Mouse (Mus musculus): ENCODE data around the gene Dcp1b. TPM values are rescaled to one million over a fixed set of nuclear protein-coding genes. Genes with fewer than 3 reads are reported as not detected.

The Dcp1b gene
- polyA plus RNA-seq, 1 experiment from 2014 or later = 11.1 TPM

DNA sequence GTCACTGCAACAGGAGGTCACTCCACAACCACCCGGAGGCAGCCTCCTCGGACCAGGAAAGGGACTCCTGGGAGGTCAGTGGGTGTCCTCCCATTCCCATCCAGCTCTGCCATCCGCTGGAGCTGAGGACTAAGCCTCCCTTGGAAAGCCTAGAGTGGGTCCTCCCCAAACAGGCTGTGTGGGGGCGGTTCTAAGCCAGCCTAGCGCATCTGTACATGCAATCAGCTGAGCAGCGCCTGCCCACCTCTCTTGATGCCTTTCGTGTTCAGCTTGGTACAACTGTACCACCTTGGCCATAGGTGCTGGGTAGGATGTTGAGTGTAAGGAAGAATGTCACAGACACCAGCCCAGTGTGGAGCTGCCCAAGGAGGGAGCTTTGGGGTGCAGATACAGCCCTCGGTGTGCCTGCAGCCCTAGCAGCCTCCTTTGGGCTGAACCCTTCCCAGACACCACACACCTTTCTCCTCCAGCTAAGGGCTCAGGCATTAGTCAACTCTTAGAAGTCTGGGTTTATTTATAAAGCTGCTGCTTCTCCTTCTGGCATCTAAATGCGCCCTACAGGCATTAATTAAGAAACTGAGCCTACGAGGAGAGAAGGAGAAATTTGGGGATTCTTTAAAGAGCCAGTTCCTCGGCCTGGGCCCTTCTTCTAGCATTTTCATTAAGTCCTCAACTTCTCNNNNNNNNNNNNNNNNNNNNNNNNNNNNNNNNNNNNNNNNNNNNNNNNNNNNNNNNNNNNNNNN is 54.0 kb downstream of the Dcp1b start:
- no peak overlapping the region for H3K27ac ChIP-seq (ENCODE audit: low read depth)
- no peak overlapping the region for H3K9ac ChIP-seq (ENCODE audit: low read length)
- no peak overlapping the region for H3K4me2 ChIP-seq (ENCODE audit: low read length)
- no peaks in the 10 kb centered on the region for H3K27me3 ChIP-seq (replicated peaks; ENCODE audit: control insufficient read depth, insufficient read depth, low read length)
- DNase-seq (ENCODE audit: low spot score) (no peak), ATAC-seq (replicated peaks; ENCODE audit: low FRiP score, low TSS enrichment, low read depth) (no peak)
- H3K36me3 ChIP-seq (ENCODE audit: control insufficient read depth, insufficient read depth, low read length) = no peaks in the 10 kb centered on the region
- H3K4me1 ChIP-seq (replicated peaks; ENCODE audit: control insufficient read depth, insufficient read depth, low read length) = 0 out of 2 replicates have a peak, but pooled peaks cover 2% of the 10 kb centered on the region
- 81% methylated on average over 11 of the region's 11 CpGs for WGBS
- no peaks in the 10 kb centered on the region for H3K9me3 ChIP-seq (ENCODE audit: control insufficient read depth, low read length)
- no peak overlapping the region for H3K4me3 ChIP-seq (ENCODE audit: low read depth, low read length)

DNA sequence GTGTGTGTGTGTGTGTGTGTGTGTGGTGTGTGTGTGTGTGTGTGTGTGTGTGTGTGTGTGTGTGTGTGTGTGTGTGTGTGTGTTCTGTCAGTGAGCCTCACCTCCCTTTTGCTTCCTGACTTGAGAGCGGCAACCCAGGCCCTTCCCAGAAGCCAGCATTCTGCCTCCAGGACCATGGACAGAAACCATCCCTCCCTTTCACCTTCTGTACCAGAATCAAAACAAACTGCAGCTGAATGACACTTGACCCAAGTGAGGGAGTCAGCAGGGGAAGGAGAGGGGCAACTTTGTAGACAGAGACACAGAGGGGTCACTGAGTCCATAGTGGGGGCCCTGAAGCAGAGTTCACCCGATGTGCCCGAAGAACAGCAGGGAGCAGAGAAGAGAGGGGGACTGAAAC is 58.0 kb downstream of the Dcp1b start:
- Histone ChIP-seq H3K36me3 (ENCODE audit: control insufficient read depth, insufficient read depth, low read length) (no peaks in the 10 kb centered on the region), H3K4me1 (replicated peaks; ENCODE audit: control insufficient read depth, insufficient read depth, low read length) (no peaks in the 10 kb centered on the region), H3K27me3 (replicated peaks; ENCODE audit: control insufficient read depth, insufficient read depth, low read length) (no peaks in the 10 kb centered on the region), H3K9ac (ENCODE audit: low read length) (no peak overlapping the region), H3K4me3 (ENCODE audit: low read depth, low read length) (no peak overlapping the region), H3K4me2 (ENCODE audit: low read length) (no peak overlapping the region), H3K27ac (ENCODE audit: low read depth) (no peak overlapping the region), H3K9me3 (ENCODE audit: control insufficient read depth, low read length) (no peaks in the 10 kb centered on the region)
- WGBS = 26% methylated on average over 3 of the region's 3 CpGs
- DNase-seq (ENCODE audit: low spot score) (peak; percentile 72), ATAC-seq (replicated peaks; ENCODE audit: low FRiP score, low TSS enrichment, low read depth) (no peak)

DNA sequence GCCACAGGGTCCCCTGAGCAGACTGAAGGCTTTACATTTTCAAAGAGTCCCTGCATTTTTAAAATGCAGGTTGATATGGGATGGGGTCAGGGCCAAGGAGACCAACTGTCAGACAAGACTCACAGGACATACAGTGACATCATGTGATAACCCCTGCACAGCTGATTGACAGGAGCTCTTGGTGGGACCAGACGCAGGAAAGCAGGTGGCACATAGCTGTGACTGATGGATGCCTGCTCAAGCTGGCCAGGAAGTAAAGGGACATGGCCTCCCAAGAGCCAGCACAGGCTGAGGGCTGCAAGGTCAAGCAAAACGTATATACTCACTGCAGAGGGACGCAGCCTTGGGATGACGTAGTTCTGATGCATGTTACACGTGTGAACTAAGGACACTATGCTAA is 60.4 kb downstream of the Dcp1b start:
- no peak overlapping the region for H3K27ac ChIP-seq (ENCODE audit: low read depth)
- DNase-seq (ENCODE audit: low spot score) (peak; percentile 40), ATAC-seq (replicated peaks; ENCODE audit: low FRiP score, low TSS enrichment, low read depth) (no peak)

DNA sequence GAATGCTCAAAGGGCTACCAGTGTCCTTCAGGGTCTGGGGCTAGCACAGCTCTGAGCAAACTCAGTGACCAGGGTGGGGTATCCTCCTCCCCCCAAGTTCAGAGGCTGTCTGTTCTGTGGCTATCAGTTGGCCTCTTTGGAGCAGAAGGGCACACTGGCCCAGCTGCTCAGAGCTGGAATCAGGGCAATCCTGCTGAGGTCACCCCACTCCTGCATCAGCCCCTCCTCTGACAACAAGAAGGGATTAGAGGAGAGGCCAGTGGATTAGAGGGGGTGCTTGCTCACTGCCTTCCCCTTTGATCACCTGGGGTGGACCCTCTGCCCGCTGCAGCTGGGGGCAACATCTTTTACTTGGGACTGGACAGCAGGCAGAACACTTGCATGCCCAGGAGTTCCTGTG is 61.2 kb downstream of the Dcp1b start, which contains the start of gene Cacna2d4:
Cacna2d4 (plus strand) TSS at position 286 of the 400 bp plus-strand sequence.
- Histone ChIP-seq H3K27ac (ENCODE audit: low read depth) (no peak within 1 kb of the TSS), H3K4me1 (replicated peaks; ENCODE audit: control insufficient read depth, insufficient read depth, low read length) (no peaks in the 10 kb centered on the region), H3K4me2 (ENCODE audit: low read length) (no peak within 1 kb of the TSS), H3K27me3 (replicated peaks; ENCODE audit: control insufficient read depth, insufficient read depth, low read length) (no peaks in the 10 kb centered on the region), H3K4me3 (ENCODE audit: low read depth, low read length) (no peak within 1 kb of the TSS), H3K9me3 (ENCODE audit: control insufficient read depth, low read length) (no peaks in the 10 kb centered on the region), H3K9ac (ENCODE audit: low read length) (no peak within 1 kb of the TSS), H3K36me3 (ENCODE audit: control insufficient read depth, insufficient read depth, low read length) (no peaks in the 10 kb centered on the region)
- WGBS = 50% methylated on average over 1 of the region's 1 CpGs
- DNase-seq (ENCODE audit: low spot score) (peak; percentile 21), ATAC-seq (replicated peaks; ENCODE audit: low FRiP score, low TSS enrichment, low read depth) (no peak)

More for the DNA sequence above, 60.4 kb downstream of the Dcp1b start:
- 77% methylated on average over 5 of the region's 5 CpGs for WGBS
- no peak overlapping the region for H3K4me3 ChIP-seq (ENCODE audit: low read depth, low read length)
- no peaks in the 10 kb centered on the region for H3K36me3 ChIP-seq (ENCODE audit: control insufficient read depth, insufficient read depth, low read length)
- H3K9ac ChIP-seq (ENCODE audit: low read length) = no peak overlapping the region
- H3K4me2 ChIP-seq (ENCODE audit: low read length) = no peak overlapping the region
- no peaks in the 10 kb centered on the region for H3K4me1 ChIP-seq (replicated peaks; ENCODE audit: control insufficient read depth, insufficient read depth, low read length)
- H3K27me3 ChIP-seq (replicated peaks; ENCODE audit: control insufficient read depth, insufficient read depth, low read length) = no peaks in the 10 kb centered on the region
- no peaks in the 10 kb centered on the region for H3K9me3 ChIP-seq (ENCODE audit: control insufficient read depth, low read length)

DNA sequence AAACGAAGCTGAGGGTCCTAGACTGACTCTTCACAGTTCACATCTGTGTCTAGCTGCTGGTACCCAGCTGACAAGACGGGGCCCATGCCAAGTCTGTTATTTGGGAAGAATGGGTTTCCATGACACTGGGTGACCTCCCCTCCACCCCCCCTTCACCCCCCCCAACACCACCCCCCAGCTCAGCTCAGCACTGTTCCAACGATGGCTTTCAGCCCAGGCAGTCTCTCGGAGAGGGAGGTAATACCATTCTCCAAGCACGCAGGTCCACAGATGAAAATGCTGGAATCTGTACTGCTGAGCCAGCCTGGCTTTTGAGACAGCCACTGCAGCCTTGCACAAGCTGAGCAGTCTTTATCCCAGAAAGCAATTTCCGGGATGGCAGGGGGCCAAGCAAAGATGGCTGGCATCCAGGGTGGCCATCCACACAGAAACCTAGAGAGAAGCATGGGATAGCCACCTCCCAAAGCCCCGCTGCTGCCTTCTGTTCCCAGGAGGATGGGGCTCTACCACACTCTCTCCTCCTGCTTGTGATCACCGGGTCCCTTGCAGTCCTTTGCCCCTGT is 62.5 kb downstream of the Dcp1b start:
- no peaks in the 10 kb centered on the region for H3K4me1 ChIP-seq (replicated peaks; ENCODE audit: control insufficient read depth, insufficient read depth, low read length)
- no peaks in the 10 kb centered on the region for H3K27me3 ChIP-seq (replicated peaks; ENCODE audit: control insufficient read depth, insufficient read depth, low read length)
- H3K4me3 ChIP-seq (ENCODE audit: low read depth, low read length) = no peak overlapping the region
- 65% methylated on average over 8 of the region's 8 CpGs for WGBS
- H3K36me3 ChIP-seq (ENCODE audit: control insufficient read depth, insufficient read depth, low read length) = no peaks in the 10 kb centered on the region
- ATAC-seq (replicated peaks; ENCODE audit: low FRiP score, low TSS enrichment, low read depth) = no peak
- H3K4me2 ChIP-seq (ENCODE audit: low read length) = no peak overlapping the region
- H3K9ac ChIP-seq (ENCODE audit: low read length) = no peak overlapping the region
- no peaks in the 10 kb centered on the region for H3K9me3 ChIP-seq (ENCODE audit: control insufficient read depth, low read length)
- DNase-seq (ENCODE audit: low spot score) = no peak
- no peak overlapping the region for H3K27ac ChIP-seq (ENCODE audit: low read depth)

DNA sequence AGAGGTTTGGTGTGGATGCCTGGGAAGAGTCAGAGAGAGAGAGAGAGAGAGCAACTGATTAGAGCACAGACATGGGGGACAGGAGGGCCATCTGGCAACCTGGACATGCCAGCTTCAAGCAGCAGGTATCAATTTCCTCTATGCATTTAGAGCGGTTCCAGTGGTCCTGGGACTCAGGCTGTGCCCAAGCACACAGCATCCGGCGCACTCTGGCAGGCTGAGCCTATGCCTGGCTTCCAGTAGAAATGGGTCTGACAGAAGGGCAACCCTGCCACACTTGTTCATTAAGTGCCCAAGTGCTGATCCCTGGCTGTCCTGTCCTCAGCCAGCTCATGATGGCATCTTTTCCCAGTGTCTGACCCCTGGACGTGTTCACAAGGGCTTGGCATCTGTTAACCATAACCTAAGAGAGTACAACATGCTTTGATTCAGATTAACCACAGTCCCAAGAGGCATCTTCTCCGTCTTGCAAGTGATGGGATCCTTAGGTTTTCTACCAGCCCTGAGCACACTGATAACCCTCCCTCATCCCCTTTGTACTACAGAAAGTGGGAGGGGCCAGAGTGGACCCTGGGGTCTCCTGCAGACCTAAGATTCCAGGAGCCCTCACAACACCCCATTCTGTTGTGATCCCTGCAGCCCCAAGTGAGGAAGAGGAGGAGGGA is 64.4 kb downstream of the Dcp1b start:
- H3K9ac ChIP-seq (ENCODE audit: low read length) = no peak overlapping the region
- H3K27ac ChIP-seq (ENCODE audit: low read depth) = no peak overlapping the region
- no peak overlapping the region for H3K4me2 ChIP-seq (ENCODE audit: low read length)
- 73% methylated on average over 5 of the region's 5 CpGs for WGBS
- H3K36me3 ChIP-seq (ENCODE audit: control insufficient read depth, insufficient read depth, low read length) = no peaks in the 10 kb centered on the region
- H3K4me1 ChIP-seq (replicated peaks; ENCODE audit: control insufficient read depth, insufficient read depth, low read length) = no peaks in the 10 kb centered on the region
- no peaks in the 10 kb centered on the region for H3K9me3 ChIP-seq (ENCODE audit: control insufficient read depth, low read length)
- DNase-seq (ENCODE audit: low spot score) = peak; percentile 35
- H3K4me3 ChIP-seq (ENCODE audit: low read depth, low read length) = no peak overlapping the region
- no peak for ATAC-seq (replicated peaks; ENCODE audit: low FRiP score, low TSS enrichment, low read depth)
- no peaks in the 10 kb centered on the region for H3K27me3 ChIP-seq (replicated peaks; ENCODE audit: control insufficient read depth, insufficient read depth, low read length)

DNA sequence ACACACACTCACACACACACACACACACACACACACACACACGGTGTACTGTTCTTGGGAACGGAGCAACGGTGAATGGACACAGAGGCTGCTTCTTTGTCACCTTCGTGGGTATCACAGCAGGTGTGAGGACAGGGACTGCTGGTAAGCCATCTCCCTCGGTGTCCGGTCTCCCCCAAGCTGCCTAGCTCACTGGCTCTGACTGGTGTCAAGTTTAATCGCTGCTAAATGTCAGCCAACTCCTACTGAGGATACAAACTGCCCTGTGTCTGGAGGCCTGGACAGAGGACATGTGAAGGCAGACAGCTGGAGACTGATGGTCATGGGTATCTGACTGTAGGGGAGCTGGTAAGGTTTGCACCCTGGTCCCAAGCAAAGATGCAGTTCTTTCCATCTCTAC is 65.2 kb downstream of the Dcp1b start:
- ATAC-seq (replicated peaks; ENCODE audit: low FRiP score, low TSS enrichment, low read depth) (no peak), DNase-seq (ENCODE audit: low spot score) (peak; percentile 16)
- Histone ChIP-seq H3K9me3 (ENCODE audit: control insufficient read depth, low read length) (no peaks in the 10 kb centered on the region), H3K36me3 (ENCODE audit: control insufficient read depth, insufficient read depth, low read length) (no peaks in the 10 kb centered on the region), H3K9ac (ENCODE audit: low read length) (no peak overlapping the region), H3K4me2 (ENCODE audit: low read length) (no peak overlapping the region), H3K4me3 (ENCODE audit: low read depth, low read length) (no peak overlapping the region), H3K27ac (ENCODE audit: low read depth) (no peak overlapping the region), H3K27me3 (replicated peaks; ENCODE audit: control insufficient read depth, insufficient read depth, low read length) (no peaks in the 10 kb centered on the region), H3K4me1 (replicated peaks; ENCODE audit: control insufficient read depth, insufficient read depth, low read length) (no peaks in the 10 kb centered on the region)
- 62% methylated on average over 7 of the region's 7 CpGs for WGBS

DNA sequence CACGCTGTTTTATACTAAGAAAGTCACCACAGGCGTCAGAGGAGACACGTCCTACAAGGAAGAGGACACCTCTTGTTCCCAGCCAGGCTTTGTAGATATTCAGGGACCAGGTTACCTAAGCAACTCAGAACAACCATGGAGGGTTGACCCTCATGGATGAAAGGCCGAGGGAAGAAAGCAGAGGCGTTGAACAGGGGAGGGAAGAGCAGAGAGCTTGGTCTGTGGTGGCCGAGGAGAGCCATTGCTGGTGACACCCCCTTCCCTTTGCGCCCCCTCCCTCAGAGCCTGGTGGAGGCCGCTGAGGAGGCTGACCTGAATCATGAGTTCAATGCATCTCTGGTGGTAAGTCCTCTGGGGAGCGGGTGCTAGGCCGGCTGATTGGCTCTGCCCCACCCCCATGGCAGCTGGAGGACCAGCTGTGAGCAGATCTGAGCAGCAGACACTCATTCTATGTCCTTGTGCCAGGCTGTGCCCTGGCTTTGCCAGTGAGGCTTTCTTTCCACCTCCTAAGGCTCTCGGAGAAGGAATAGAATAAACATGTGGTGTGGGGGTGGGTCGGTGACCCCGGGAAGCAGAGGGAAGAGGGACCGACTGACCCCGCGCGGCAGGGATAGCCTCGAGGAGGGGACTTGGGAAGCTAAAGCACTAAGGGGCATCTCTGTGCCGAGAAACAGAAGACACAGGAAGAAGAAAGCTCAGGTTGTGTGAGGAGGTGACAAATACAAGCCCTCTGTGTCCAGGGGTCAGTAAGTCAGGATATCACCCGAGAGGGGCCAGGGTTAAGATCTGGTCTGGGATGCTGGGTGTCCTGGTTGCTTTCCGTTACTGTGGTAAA is 66.0 kb downstream of the Dcp1b start:
- DNase-seq (ENCODE audit: low spot score) (no peak), ATAC-seq (replicated peaks; ENCODE audit: low FRiP score, low TSS enrichment, low read depth) (no peak)
- Histone ChIP-seq H3K27ac (ENCODE audit: low read depth) (no peak overlapping the region), H3K4me2 (ENCODE audit: low read length) (no peak overlapping the region), H3K36me3 (ENCODE audit: control insufficient read depth, insufficient read depth, low read length) (no peaks in the 10 kb centered on the region), H3K9ac (ENCODE audit: low read length) (no peak overlapping the region), H3K9me3 (ENCODE audit: control insufficient read depth, low read length) (peaks cover 2% of the 10 kb centered on the region; the same call in 1 of the 2 replicates), H3K27me3 (replicated peaks; ENCODE audit: control insufficient read depth, insufficient read depth, low read length) (no peaks in the 10 kb centered on the region), H3K4me3 (ENCODE audit: low read depth, low read length) (no peak overlapping the region), H3K4me1 (replicated peaks; ENCODE audit: control insufficient read depth, insufficient read depth, low read length) (no peaks in the 10 kb centered on the region)
- WGBS = 45% methylated on average over 21 of the region's 21 CpGs

Measured in intestine, embryonic 14.5 days (tissue).